ENCODE assay signal across 32 mouse cellular contexts in genomic region chr16:40549663-40550062, GRCm38 (mm10).
"Had no signal": no experiment of that assay in that cellular context is flagged by ENCODE, and none has a peak within 500 bp of the region (broad histone marks: within the 10 kb centered on the region; RNA-seq: fewer than 3 reads in every experiment).

No protein-coding gene starts in this region.

- ATAC-seq: liver, embryonic 12.5 days; liver, postnatal 0 days; lung, postnatal 0 days; midbrain, embryonic 13.5 days; midbrain, embryonic 15.5 days; midbrain, embryonic 16.5 days had no signal

- H3K27me3 ChIP-seq: limb, embryonic 12.5 days; limb, embryonic 13.5 days; limb, embryonic 15.5 days; liver, embryonic 12.5 days; liver, embryonic 13.5 days; liver, embryonic 15.5 days; lung, embryonic 15.5 days; megakaryocyte, embryonic 14.5 days; midbrain, embryonic 12.5 days; midbrain, embryonic 13.5 days; midbrain, embryonic 15.5 days; neural tube, embryonic 12.5 days had no signal

- H3K27ac ChIP-seq: limb, embryonic 10.5 days; limb, embryonic 12.5 days; limb, embryonic 13.5 days; limb, embryonic 15.5 days; liver, embryonic 12.5 days; liver, embryonic 13.5 days; liver, embryonic 14.5 days; liver, embryonic 15.5 days; lung, embryonic 15.5 days; macrophage; midbrain, embryonic 10.5 days; midbrain, embryonic 12.5 days; midbrain, embryonic 13.5 days; midbrain, embryonic 15.5 days; neural tube, embryonic 12.5 days had no signal

- H3K4me1 ChIP-seq: limb, embryonic 10.5 days; limb, embryonic 12.5 days; limb, embryonic 13.5 days; limb, embryonic 15.5 days; liver, embryonic 12.5 days; liver, embryonic 13.5 days; liver, embryonic 15.5 days; lung, embryonic 15.5 days; megakaryocyte, embryonic 14.5 days; midbrain, embryonic 10.5 days; midbrain, embryonic 12.5 days; neural tube, embryonic 12.5 days had no signal

- H3K4me2 ChIP-seq: limb, embryonic 12.5 days; limb, embryonic 13.5 days; limb, embryonic 15.5 days; liver, embryonic 11.5 days; liver, embryonic 12.5 days; liver, embryonic 13.5 days; liver, embryonic 15.5 days; lung, embryonic 14.5 days; lung, embryonic 15.5 days; midbrain, embryonic 11.5 days; midbrain, embryonic 12.5 days; midbrain, embryonic 13.5 days; midbrain, embryonic 15.5 days; neural tube, embryonic 12.5 days had no signal

- H3K9me3 ChIP-seq: limb, embryonic 10.5 days; limb, embryonic 12.5 days; limb, embryonic 13.5 days; limb, embryonic 15.5 days; liver, embryonic 12.5 days; liver, embryonic 13.5 days; liver, embryonic 15.5 days; lung, embryonic 15.5 days; megakaryocyte, embryonic 14.5 days; midbrain, embryonic 10.5 days; midbrain, embryonic 12.5 days; midbrain, embryonic 13.5 days; midbrain, embryonic 15.5 days; neural tube, embryonic 12.5 days had no signal

- H3K36me3 ChIP-seq: limb, embryonic 10.5 days; limb, embryonic 12.5 days; limb, embryonic 13.5 days; limb, embryonic 15.5 days; liver, embryonic 12.5 days; liver, embryonic 13.5 days; liver, embryonic 15.5 days; lung, embryonic 15.5 days; midbrain, embryonic 10.5 days; midbrain, embryonic 12.5 days; midbrain, embryonic 13.5 days; midbrain, embryonic 15.5 days; neural tube, embryonic 12.5 days had no signal

- DNase-seq: left cerebral cortex, postnatal 4 days; liver; liver, embryonic 13.5 days; liver, postnatal 0 days; lung, adult 18-20 months; lung, adult 2 months; lung, embryonic 14.5 days; lung, postnatal 10 days; lung, postnatal 14 days; lung, postnatal 36 days; lung, postnatal 4 days; midbrain, embryonic 14.5 days had no signal

- H3K9ac ChIP-seq: limb, embryonic 12.5 days; limb, embryonic 13.5 days; limb, embryonic 15.5 days; liver, embryonic 12.5 days; liver, embryonic 13.5 days; liver, embryonic 14.5 days; liver, embryonic 15.5 days; liver, postnatal 0 days; lung, embryonic 14.5 days; lung, embryonic 15.5 days; midbrain, embryonic 12.5 days; midbrain, embryonic 13.5 days; midbrain, embryonic 15.5 days; neural tube, embryonic 12.5 days had no signal

- H3K4me3 ChIP-seq: limb, embryonic 10.5 days; limb, embryonic 12.5 days; limb, embryonic 13.5 days; limb, embryonic 15.5 days; liver, embryonic 12.5 days; liver, embryonic 13.5 days; liver, embryonic 15.5 days; lung, embryonic 15.5 days; megakaryocyte, embryonic 14.5 days; midbrain, embryonic 10.5 days; midbrain, embryonic 12.5 days; midbrain, embryonic 13.5 days; midbrain, embryonic 15.5 days; myocyte; neural tube, embryonic 12.5 days had no signal
